Mouse (Mus musculus): ENCODE data around the gene Prrx1. TPM values are rescaled to one million over a fixed set of nuclear protein-coding genes. Genes with fewer than 3 reads are reported as not detected.

Gene Prrx1
- polyA plus RNA-seq (2015; fragmentation: Nextera tagmentation; extraction: Ambion mirVana) = 0.13 and 0.37 TPM in 2 replicates

DNA sequence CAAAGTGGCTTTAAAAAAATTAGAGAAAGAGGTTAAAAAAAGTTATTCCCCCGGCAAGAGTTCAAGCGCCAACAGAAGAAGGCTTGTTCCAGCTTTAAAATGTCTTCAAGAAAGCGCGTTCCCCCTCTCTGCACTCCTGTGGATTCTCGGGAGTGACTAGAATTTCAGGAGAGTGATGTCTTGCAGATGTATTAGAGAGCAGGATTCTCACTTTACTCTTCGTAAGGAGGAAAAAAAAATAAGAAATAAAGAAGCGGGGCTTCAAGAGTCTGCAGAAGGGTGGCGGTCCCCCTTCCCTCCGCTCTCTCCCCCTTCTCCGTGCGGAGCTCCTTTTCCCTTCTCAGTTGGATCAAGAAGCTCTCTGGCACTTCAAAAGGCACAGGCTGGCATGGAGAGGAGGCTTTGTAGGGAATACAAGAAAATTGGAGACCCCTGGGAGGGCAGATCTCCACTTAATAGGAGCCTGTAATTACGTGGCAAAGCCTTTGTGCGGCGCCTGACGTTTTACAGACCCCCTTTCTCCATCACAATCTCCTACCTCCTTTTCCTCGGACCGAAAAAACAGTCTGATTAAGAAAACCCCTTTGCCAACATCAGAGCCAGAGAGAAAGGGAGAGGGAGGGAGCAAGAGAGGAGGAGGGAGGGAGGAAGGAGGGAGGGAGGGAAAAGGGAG, at the start of gene Prrx1:
Gene Prrx1 (minus strand): TSS at position 610 of the 673 bp plus-strand sequence.
- ATAC-seq = no peak
- peak within 1 kb of the TSS; percentile 72 for H3K4me2 ChIP-seq (ENCODE audit: low read depth, low read length)
- H3K27me3 ChIP-seq (ENCODE audit: insufficient read depth, low read length) = peaks cover 66% of the 10 kb centered on the region
- H3K9me3 ChIP-seq (ENCODE audit: low read length) = no peaks in the 10 kb centered on the region
- TF ChIP-seq EP300 (IDR thresholded peaks at IDR 0.05; ENCODE audit: low read depth) = no peak
- no peak for TF ChIP-seq CTCF (IDR thresholded peaks at IDR 0.05; ENCODE audit: low read depth)
- no peak within 1 kb of the TSS for H3K27ac ChIP-seq (ENCODE audit: low read depth)
- peak within 1 kb of the TSS; percentile 48 for H3K4me3 ChIP-seq (ENCODE audit: low read depth, low read length)
- no peak for DNase-seq
- H3K36me3 ChIP-seq (replicated peaks; ENCODE audit: insufficient read depth, low read length) = no peaks in the 10 kb centered on the region
- WGBS (ENCODE audit: insufficient replicate concordance) = 4% methylated on average over 17 of the region's 17 CpGs
- H3K9ac ChIP-seq (replicated peaks) = 0 out of 2 replicates have a peak within 1 kb of the TSS, but pooled peaks have one; percentile 44
- H3K4me1 ChIP-seq (ENCODE audit: insufficient read depth) = peaks cover 16% of the 10 kb centered on the region

DNA sequence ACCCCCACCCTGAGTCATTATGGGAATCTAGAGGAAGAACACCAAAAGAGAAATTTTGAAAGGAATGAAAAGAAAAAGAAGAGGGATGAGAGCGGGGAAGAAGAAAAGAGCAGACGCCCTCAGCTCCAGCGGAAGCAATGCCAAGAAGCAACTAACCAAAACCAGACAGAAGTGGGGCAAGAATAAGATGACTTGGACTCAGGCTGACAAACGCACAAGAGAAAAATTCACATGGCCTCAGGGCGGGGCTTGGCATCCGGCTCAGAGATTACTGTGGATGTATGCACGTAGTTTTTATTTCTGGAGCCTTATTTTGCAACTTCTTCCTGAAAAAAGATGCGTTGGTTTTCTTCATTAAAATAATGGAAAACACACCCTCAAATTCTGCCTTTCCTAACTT, 48.7 kb upstream of the Prrx1 start:
- 72% methylated on average over 8 of the region's 8 CpGs for WGBS (ENCODE audit: insufficient replicate concordance)
- no peak overlapping the region for H3K4me3 ChIP-seq (ENCODE audit: low read depth, low read length)
- TF ChIP-seq EP300 (IDR thresholded peaks at IDR 0.05; ENCODE audit: low read depth) = no peak
- TF ChIP-seq CTCF (IDR thresholded peaks at IDR 0.05; ENCODE audit: low read depth) = no peak
- H3K9ac ChIP-seq (replicated peaks) = no peak overlapping the region
- no peak for DNase-seq
- H3K9me3 ChIP-seq (ENCODE audit: low read length) = no peaks in the 10 kb centered on the region
- H3K36me3 ChIP-seq (replicated peaks; ENCODE audit: insufficient read depth, low read length) = no peaks in the 10 kb centered on the region
- no peak overlapping the region for H3K27ac ChIP-seq (ENCODE audit: low read depth)
- H3K4me1 ChIP-seq (ENCODE audit: insufficient read depth) = no peaks in the 10 kb centered on the region
- H3K4me2 ChIP-seq (ENCODE audit: low read depth, low read length) = no peak overlapping the region
- H3K27me3 ChIP-seq (ENCODE audit: insufficient read depth, low read length) = no peaks in the 10 kb centered on the region
- ATAC-seq = no peak

- no peaks in the 10 kb centered on the region for H3K9me3 ChIP-seq (ENCODE audit: low read length)
- TF ChIP-seq CTCF (IDR thresholded peaks at IDR 0.05; ENCODE audit: low read depth) (no peak), EP300 (IDR thresholded peaks at IDR 0.05; ENCODE audit: low read depth) (no peak)
- H3K27ac ChIP-seq (ENCODE audit: low read depth) = no peak overlapping the region
- DNase-seq (no peak), ATAC-seq (no peak)
- H3K4me2 ChIP-seq (ENCODE audit: low read depth, low read length) = no peak overlapping the region
- no peaks in the 10 kb centered on the region for H3K4me1 ChIP-seq (ENCODE audit: insufficient read depth)
- no peaks in the 10 kb centered on the region for H3K27me3 ChIP-seq (ENCODE audit: insufficient read depth, low read length)
- H3K4me3 ChIP-seq (ENCODE audit: low read depth, low read length) = no peak overlapping the region
- H3K36me3 ChIP-seq (replicated peaks; ENCODE audit: insufficient read depth, low read length) = no peaks in the 10 kb centered on the region
- WGBS (ENCODE audit: insufficient replicate concordance) = 80% methylated on average over 5 of the region's 5 CpGs
- H3K9ac ChIP-seq (replicated peaks) = no peak overlapping the region
These were observed 47.9 kb upstream of the Prrx1 start for GRCm38 (mm10) chr1:163361376-163361775.

DNA sequence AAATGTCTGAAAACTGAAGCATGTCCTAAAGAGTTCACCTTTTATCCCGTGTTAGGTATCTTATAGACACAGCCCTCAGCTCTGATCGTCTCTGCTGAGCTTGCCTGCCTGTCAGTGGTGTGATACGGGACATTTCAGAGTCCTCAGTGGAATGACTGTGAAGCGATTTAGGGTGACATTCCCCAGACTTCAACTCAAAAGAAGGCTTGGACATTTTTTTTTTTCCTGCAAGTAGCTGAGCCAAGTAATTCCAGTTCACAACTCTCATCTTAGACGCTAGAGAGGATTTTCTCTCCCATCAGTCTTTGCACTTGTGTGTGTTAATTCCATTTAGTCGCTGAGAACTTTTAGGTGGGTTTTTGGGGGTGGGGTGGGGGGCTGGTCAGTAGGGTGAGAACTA, 47.3 kb upstream of the Prrx1 start:
- 60% methylated on average over 6 of the region's 6 CpGs for whole genome bisulfite sequencing (ENCODE audit: insufficient replicate concordance)
- DNase-seq = no peak
- no peak for ATAC-seq
- H3K27me3 ChIP-seq (ENCODE audit: insufficient read depth, low read length) = no peaks in the 10 kb centered on the region
- H3K9ac ChIP-seq (replicated peaks) = no peak overlapping the region
- no peaks in the 10 kb centered on the region for H3K4me1 ChIP-seq (ENCODE audit: insufficient read depth)
- H3K4me3 ChIP-seq (ENCODE audit: low read depth, low read length) = no peak overlapping the region
- TF ChIP-seq CTCF (IDR thresholded peaks at IDR 0.05; ENCODE audit: low read depth) (no peak), EP300 (IDR thresholded peaks at IDR 0.05; ENCODE audit: low read depth) (no peak)
- H3K9me3 ChIP-seq (ENCODE audit: low read length) = no peaks in the 10 kb centered on the region
- no peak overlapping the region for H3K4me2 ChIP-seq (ENCODE audit: low read depth, low read length)
- H3K27ac ChIP-seq (ENCODE audit: low read depth) = no peak overlapping the region
- H3K36me3 ChIP-seq (replicated peaks; ENCODE audit: insufficient read depth, low read length) = no peaks in the 10 kb centered on the region

- H3K36me3 ChIP-seq (replicated peaks; ENCODE audit: insufficient read depth, low read length) = no peaks in the 10 kb centered on the region
- no peak overlapping the region for H3K4me3 ChIP-seq (ENCODE audit: low read depth, low read length)
- ATAC-seq = no peak
- H3K27me3 ChIP-seq (ENCODE audit: insufficient read depth, low read length) = no peaks in the 10 kb centered on the region
- no peak overlapping the region for H3K9ac ChIP-seq (replicated peaks)
- no peak for DNase-seq
- WGBS (ENCODE audit: insufficient replicate concordance) = 80% methylated on average over 3 of the region's 3 CpGs
- H3K4me1 ChIP-seq (ENCODE audit: insufficient read depth) = no peaks in the 10 kb centered on the region
- H3K4me2 ChIP-seq (ENCODE audit: low read depth, low read length) = no peak overlapping the region
- no peak for TF ChIP-seq CTCF (IDR thresholded peaks at IDR 0.05; ENCODE audit: low read depth)
- no peak for TF ChIP-seq EP300 (IDR thresholded peaks at IDR 0.05; ENCODE audit: low read depth)
- H3K9me3 ChIP-seq (ENCODE audit: low read length) = no peaks in the 10 kb centered on the region
- no peak overlapping the region for H3K27ac ChIP-seq (ENCODE audit: low read depth)
These were observed 46.0 kb upstream of the Prrx1 start for GRCm38 (mm10) chr1:163359521-163359920.

DNA sequence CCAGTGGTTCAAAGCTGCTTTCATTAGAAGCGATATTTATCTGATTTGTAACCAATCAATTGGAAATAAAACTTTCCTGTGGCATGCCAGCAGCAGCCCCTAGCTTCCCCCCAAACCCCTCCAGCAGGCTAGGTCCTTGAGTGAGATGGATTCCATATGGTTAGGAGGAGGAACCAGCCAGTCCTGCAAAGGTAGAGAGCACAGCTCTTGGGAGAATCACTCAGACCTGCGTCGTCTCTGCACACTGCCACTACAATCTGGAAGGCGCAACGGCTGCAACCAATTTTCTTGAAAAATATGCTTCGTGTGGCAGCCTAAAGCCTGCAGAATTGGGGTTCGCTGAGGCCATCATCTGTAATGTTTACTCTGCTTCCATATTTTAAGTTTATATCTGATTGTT, 44.7 kb upstream of the Prrx1 start:
- TF ChIP-seq EP300 (IDR thresholded peaks at IDR 0.05; ENCODE audit: low read depth) (no peak), CTCF (IDR thresholded peaks at IDR 0.05; ENCODE audit: low read depth) (no peak)
- H3K4me1 ChIP-seq (ENCODE audit: insufficient read depth) = no peaks in the 10 kb centered on the region
- no peak overlapping the region for H3K4me2 ChIP-seq (ENCODE audit: low read depth, low read length)
- no peaks in the 10 kb centered on the region for H3K27me3 ChIP-seq (ENCODE audit: insufficient read depth, low read length)
- no peak overlapping the region for H3K4me3 ChIP-seq (ENCODE audit: low read depth, low read length)
- DNase-seq (no peak), ATAC-seq (no peak)
- no peaks in the 10 kb centered on the region for H3K9me3 ChIP-seq (ENCODE audit: low read length)
- 66% methylated on average over 7 of the region's 7 CpGs for WGBS (ENCODE audit: insufficient replicate concordance)
- H3K36me3 ChIP-seq (replicated peaks; ENCODE audit: insufficient read depth, low read length) = no peaks in the 10 kb centered on the region
- H3K27ac ChIP-seq (ENCODE audit: low read depth) = no peak overlapping the region
- no peak overlapping the region for H3K9ac ChIP-seq (replicated peaks)
